Mouse (Mus musculus) ES-Bruce4 (cell line): ENCODE measurements around the gene Crat.

Source experiments
- CTCF ChIP-seq: IDR thresholded peaks from one replicate; pipeline ENCODE4 v1.8.1; 2011; ENCODE audit warnings: low read depth, low read length
- EP300 ChIP-seq: IDR thresholded peaks from 2 replicates; pipeline ENCODE4 v1.6.1; 2011; ENCODE audit warnings: low read depth, low read length; ENCODE audit not compliant: insufficient read depth

- no peak for TF ChIP-seq CTCF
- TF ChIP-seq EP300 = no peak
These were observed 44.1 kb downstream of the Crat start for GRCm38 (mm10) chr2:30371544-30371943.
